Mouse (Mus musculus) CH12.LX (cell line): ENCODE data around the gene Pbx1.

Source experiments
- JUN ChIP-seq: IDR thresholded peaks from 2 replicates; pipeline ENCODE4 v1.6.1; 2011; ENCODE audit warnings: low read depth, mild to moderate bottlenecking, low read length, improper control_type of control experiment, moderate library complexity; ENCODE audit not compliant: insufficient read depth
- MAFK ChIP-seq: IDR thresholded peaks from 2 replicates; pipeline ENCODE4 v1.6.1; 2011; ENCODE audit warnings: low read length, improper control_type of control experiment; ENCODE audit not compliant: insufficient replicate concordance
- RCOR1 ChIP-seq: conservative IDR thresholded peaks from 2 replicates; pipeline ENCODE4 v1.6.1; 2012; ENCODE audit warnings: low read depth, mild to moderate bottlenecking, inconsistent platforms, low read length, improper control_type of control experiment
- SIN3A ChIP-seq: IDR thresholded peaks from 2 replicates; pipeline ENCODE4 v1.6.1; 2012; ENCODE audit warnings: low read length, improper control_type of control experiment, inconsistent platforms

DNA sequence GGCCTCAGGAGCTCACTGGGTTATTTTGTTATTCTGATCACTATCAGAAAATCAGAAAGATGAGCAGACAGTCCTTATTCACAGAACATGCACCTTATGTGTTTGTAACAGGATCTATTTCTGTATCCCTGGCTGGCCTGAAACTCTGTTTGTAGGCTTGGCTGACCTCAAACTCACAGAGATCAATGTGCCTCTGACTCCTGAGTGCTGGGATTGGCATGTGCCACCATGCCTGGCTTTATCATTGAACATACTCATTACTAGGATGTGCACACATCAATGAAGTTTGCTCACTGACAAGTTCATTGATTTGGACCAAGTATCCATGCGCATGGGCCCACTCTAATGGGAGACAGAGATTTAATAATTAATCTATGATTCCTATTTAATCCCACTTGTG, 27.4 kb upstream of the Pbx1 start:
- no peak for TF ChIP-seq JUN
- no peak for TF ChIP-seq SIN3A
- TF ChIP-seq RCOR1, result no peak
- no peak for TF ChIP-seq MAFK
